Mouse (Mus musculus) spleen, adult 2 months (tissue): Measurements from ENCODE around the gene Nit1. TPM values are rescaled to one million over a fixed set of nuclear protein-coding genes. Genes with fewer than 3 reads are reported as not detected.

Source experiments
- DNase-seq, 2 experiments: peaks; one replicate each; pipeline versions ENCODE4 v3.0.0 to v3.0.0-alpha.2; 2012 to 2021; ENCODE audit warnings: low spot score in 2 of 2, low read depth in 1 of 2
- H3K27ac ChIP-seq: fragments of 200-500 bp; 2 replicates; pipeline ENCODE4 v1.5.1; 2012; ENCODE audit warnings: low read length, inconsistent platforms; ENCODE audit not compliant: insufficient read depth
- H3K27me3 ChIP-seq: fragments of 200-500 bp; 2 replicates; pipeline ENCODE4 v1.6.1; 2012; ENCODE audit warnings: mild to moderate bottlenecking, moderate library complexity, low read length, inconsistent platforms; ENCODE audit not compliant: control insufficient read depth, insufficient read depth
- H3K36me3 ChIP-seq: fragments of 200-500 bp; 2 replicates; pipeline ENCODE4 v1.6.1; 2012; ENCODE audit warnings: mild to moderate bottlenecking, low read length, inconsistent platforms; ENCODE audit not compliant: control insufficient read depth, insufficient read depth
- H3K4me1 ChIP-seq: fragments of 200-500 bp; 2 replicates; pipeline ENCODE4 v1.6.1; 2011; ENCODE audit warnings: inconsistent platforms; ENCODE audit not compliant: control insufficient read depth, insufficient read depth, insufficient read length
- H3K4me3 ChIP-seq: fragments of 200-500 bp; 2 replicates; pipeline ENCODE4 v1.5.1; 2011; ENCODE audit warnings: mild to moderate bottlenecking, inconsistent platforms; ENCODE audit not compliant: insufficient read depth, insufficient read length; ENCODE audit errors: extremely low read depth
- CTCF ChIP-seq: fragments of 200-500 bp; IDR thresholded peaks from 2 replicates; pipeline ENCODE4 v1.5.1; 2011; ENCODE audit warnings: mild to moderate bottlenecking, inconsistent platforms; ENCODE audit not compliant: insufficient read depth, insufficient read length, insufficient replicate concordance; ENCODE audit errors: extremely low read depth
- POLR2A ChIP-seq: fragments of 200-500 bp; IDR thresholded peaks from 2 replicates; pipeline ENCODE4 v1.6.1; 2011; ENCODE audit warnings: low read depth, low read length, inconsistent platforms
- WGBS: fragments of 180-500 bp; shearing (Covaris S2); methylation state at CpG from one replicate; pipeline ENCODE4 v1.1.7; 2018; 5-methylcytosine and 5-hydroxymethylcytosine counted together
- polyA plus RNA-seq: library from polyadenylated mRNA; depleted of rRNA; stranded (reverse); fragments of >200 nt; gene quantifications from 2 replicates; pipeline ENCODE4 v1.2.3, GENCODE M21; 2012

Gene Nit1
- polyA plus RNA-seq, 1 experiment, result 22.6 TPM

DNA sequence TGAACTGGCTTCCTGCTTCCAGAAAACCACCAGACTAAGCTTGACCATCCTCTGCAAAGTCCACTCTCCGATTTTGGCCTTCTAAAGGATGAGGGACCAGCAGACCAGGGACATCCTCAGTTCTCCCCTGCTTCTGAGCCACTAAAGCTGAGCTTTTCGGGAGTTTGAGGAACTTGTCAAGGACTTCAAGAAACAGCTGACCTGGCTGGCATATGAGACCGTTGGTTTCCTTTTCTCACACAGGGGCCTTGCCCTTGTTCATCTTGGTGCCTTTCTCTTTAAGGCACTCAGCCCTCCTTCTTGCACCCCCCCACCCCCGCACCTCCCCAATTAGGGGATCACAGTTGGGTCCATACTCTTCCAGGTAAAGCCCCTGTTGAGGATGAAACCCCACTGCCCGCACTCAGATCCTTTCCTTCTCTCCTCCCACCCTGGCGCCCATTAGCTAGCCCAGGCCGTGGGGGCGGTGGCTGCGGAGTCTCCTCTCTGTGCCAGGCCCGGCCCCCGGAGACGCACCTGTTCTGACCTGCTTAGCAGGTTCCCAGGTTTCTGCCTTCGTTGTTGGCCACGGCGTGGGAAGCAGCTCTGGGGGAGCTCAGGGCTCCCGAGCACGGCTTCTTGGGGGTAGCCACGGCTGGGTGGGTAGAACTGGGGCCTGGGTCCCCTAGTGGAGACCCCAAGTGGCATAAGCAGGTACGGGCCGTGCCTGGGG is 24.6 kb upstream of the Nit1 start, which contains the start of gene Nectin4:
Gene Nectin4 (plus strand): TSS at position 255 of the 712 bp plus-strand sequence.
- no peak within 1 kb of the TSS; the same call in 1 of the 2 replicates for H3K4me3 ChIP-seq
- TF ChIP-seq POLR2A, result no peak
- no peak for TF ChIP-seq CTCF
- no peak for DNase-seq
- WGBS, result 26% methylated on average over 20 of the region's 20 CpGs
- no peaks in the 10 kb centered on the region for H3K27me3 ChIP-seq
- no peaks in the 10 kb centered on the region for H3K36me3 ChIP-seq
- H3K4me1 ChIP-seq, result no peaks in the 10 kb centered on the region
- H3K27ac ChIP-seq, result no peak within 1 kb of the TSS

DNA sequence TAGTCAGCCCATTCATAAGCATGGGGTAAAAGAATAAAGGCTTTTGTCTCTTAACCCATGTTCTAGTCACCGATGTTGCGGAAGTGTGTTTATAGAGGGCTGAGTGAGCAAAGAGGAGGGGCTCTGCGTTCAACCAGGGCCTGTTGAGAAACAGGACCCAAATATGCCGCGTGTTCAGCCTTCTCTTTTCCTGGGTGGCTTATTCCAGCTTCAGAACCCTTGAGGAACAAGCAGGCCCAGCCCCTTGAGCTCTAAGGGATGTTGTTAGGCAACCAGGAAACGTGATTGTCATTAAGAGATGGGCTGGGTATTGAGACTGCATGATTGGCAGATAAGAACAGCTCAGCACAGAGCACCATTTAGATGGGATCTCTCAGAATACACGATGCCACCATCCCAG is 20.5 kb upstream of the Nit1 start:
- WGBS, result 71% methylated on average over 7 of the region's 7 CpGs
- Histone ChIP-seq H3K36me3 (no peaks in the 10 kb centered on the region), H3K27ac (no peak overlapping the region), H3K4me3 (no peak overlapping the region), H3K27me3 (no peaks in the 10 kb centered on the region), H3K4me1 (no peaks in the 10 kb centered on the region)
- no peak for DNase-seq
- TF ChIP-seq POLR2A (no peak), CTCF (no peak)

DNA sequence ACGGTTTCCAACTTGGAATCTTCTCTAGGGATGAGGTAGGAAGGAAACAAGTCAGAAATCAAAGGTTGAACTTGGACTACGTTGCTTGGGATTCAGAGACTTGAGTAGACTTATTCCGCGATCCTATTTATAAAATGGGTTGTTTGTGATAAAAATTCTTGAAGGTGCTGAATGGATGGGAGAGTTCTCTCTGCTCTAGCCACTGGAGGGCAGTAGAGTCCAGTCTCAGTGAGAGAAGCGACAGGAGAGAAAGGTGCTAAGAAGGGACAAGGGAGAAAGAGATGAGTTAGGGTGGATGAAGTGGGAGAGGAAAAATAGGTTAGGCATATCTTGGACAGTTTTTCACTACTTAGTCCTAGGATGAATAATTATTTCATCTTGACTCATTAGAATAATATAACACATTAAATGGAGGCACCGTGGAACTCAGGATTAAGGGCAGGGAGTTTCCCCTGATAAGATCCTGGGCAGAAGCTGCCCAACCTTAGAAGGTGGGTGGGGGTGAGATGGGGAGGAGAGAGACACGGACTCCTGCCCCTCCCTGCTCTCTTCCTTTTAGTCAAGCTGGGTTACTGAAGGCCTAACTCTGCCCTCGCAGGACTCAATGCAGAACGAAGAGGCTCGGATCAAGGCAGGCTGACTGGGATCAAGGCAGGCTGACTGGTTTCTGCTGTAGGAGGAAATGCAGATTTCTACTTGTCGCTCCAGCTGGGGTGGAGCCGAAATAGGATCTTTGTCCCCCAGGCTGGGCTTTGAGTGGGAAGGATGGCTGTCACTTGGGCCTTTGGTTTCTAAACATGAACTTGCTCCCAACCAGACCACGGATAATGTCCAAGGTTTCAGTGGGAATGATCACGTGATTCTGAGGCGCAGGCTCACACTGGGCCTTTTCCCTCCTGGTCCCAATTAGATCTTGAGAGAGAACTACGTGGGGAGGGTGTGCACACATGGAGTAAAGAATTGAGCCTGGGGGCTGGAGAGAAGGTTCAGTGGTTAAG is 16.0 kb upstream of the Nit1 start:
- Histone ChIP-seq H3K27ac (no peak overlapping the region), H3K4me1 (peaks cover 6% of the 10 kb centered on the region), H3K27me3 (no peaks in the 10 kb centered on the region), H3K4me3 (peak overlapping the region; percentile 60), H3K36me3 (no peaks in the 10 kb centered on the region)
- no peak for TF ChIP-seq POLR2A
- TF ChIP-seq CTCF, result peak; percentile 78; the same call in 1 of the 2 replicates
- 50% methylated on average over 16 of the region's 16 CpGs for WGBS
- DNase-seq, result peak; percentile 70 to 75

DNA sequence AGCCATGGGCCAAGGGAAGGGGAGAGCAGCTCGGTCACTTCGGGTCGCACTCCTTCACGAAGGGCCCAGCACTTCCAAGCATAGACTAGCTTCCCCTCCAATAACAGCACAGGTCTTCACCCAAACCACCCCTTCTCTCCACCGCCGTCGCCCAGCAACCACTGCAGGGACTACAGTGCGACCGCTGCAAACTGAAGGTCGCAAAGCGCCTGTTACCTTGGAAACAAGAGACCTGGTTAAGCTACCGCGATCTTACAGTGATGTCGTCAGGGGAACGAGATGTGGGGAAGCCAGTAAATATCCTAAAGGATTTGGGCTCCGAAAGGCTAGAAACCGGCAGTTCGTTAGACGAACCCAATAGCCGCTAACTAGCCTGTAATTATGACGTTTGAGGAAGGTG is 15.2 kb upstream of the Nit1 start, which contains the start of gene Klhdc9:
Gene Klhdc9 (minus strand): TSS at position 143 of the 400 bp plus-strand sequence.
- no peak within 1 kb of the TSS for H3K27ac ChIP-seq
- peak; percentile 79 to 87 for DNase-seq

DNA sequence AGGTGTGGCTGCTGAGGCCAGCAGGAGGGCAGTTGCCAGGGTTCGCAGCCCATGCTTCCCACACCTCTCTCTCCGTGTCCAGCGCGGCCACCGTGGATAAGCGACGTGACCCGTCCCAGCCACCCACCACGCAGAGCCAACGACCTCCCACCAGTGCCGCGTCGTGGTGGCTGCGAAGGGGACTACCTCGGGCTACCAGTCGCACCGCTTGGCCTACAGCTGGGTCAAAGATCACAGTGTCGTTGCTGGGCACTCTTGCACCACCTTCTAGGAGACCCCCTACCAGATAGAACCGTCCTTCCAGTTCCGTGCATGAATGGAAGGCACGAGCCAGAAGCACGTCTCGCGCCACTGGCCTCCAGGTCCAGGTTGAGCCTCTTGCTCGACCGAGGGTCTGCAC is 14.8 kb upstream of the Nit1 start:
- H3K27me3 ChIP-seq, result no peaks in the 10 kb centered on the region
- 18% methylated on average over 26 of the region's 26 CpGs for WGBS
- no peaks in the 10 kb centered on the region for H3K36me3 ChIP-seq
- TF ChIP-seq POLR2A, result no peak
- TF ChIP-seq CTCF, result no peak
- H3K27ac ChIP-seq, result no peak overlapping the region
- DNase-seq, result no peak
- peaks cover 6% of the 10 kb centered on the region for H3K4me1 ChIP-seq
- H3K4me3 ChIP-seq, result peak overlapping the region; percentile 60

More for the DNA sequence above, 15.2 kb upstream of the Nit1 start, which contains the start of gene Klhdc9:
- H3K4me3 ChIP-seq, result peak within 1 kb of the TSS; percentile 60
- no peak for TF ChIP-seq POLR2A
- no peak for TF ChIP-seq CTCF
- H3K4me1 ChIP-seq, result peaks cover 6% of the 10 kb centered on the region
- no peaks in the 10 kb centered on the region for H3K36me3 ChIP-seq
- 3% methylated on average over 21 of the region's 21 CpGs for WGBS
- H3K27me3 ChIP-seq, result no peaks in the 10 kb centered on the region

DNA sequence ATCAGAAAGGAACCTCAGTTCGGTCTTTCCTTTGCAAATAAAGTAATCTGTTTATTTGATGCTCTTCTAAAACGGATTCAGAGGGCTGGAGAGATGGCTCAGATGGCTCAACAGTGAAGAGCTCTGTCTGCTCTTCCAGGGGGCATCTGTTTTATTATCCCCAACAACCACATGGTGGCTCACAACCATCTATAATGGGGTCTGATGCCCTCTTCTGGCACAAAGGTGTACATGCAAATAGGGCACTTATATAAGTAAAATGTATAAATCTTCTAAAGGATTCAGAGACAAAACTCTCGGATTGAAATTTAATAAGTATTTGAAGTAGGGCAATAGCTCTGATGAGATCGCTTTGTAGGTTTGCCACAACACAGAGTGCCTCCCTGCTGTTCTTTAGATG is 13.0 kb upstream of the Nit1 start:
- Histone ChIP-seq H3K4me1 (peaks cover 6% of the 10 kb centered on the region), H3K4me3 (no peak overlapping the region), H3K27ac (no peak overlapping the region), H3K36me3 (no peaks in the 10 kb centered on the region), H3K27me3 (no peaks in the 10 kb centered on the region)
- peak; percentile 34 to 50 for DNase-seq
- no peak for TF ChIP-seq CTCF
- TF ChIP-seq POLR2A, result no peak
- 64% methylated on average over 4 of the region's 4 CpGs for WGBS
